9 mouse cellular contexts compared by ENCODE assay signal in the genomic region with DNA sequence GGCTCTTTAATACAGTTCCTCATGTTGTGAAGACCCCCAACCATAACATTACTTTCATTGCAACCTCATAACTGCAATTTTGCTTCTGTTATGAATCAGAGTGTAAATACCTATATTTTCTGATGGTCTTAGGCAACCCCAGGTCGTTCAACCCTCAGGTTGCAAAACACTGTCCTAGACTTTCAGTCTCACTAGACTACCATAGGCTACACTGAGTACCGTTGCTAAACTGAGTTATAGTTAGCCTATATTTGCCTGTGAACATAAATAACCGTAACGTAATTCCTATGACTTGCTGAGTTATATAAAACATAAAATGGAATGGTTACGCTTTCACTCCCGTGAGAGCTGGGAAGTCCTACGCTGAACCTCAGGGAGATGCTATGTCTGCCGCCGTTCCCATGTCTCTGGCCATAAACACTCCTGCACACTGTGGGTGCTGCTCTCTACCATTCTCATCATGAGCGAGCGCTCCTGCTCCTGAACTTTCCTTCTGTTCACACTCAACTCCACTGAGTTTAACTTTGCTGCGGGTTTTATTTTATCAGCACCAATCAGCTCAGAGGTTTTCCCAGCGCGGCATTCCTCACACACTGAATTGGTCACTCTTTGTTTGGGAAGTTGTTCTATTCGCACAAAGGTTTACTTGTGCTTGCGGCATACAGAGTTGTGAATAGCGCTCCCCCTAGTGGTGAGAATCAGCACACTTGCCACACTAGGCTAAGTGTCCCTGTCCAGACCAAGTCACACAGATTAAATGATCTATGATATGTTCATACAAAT. TPM values are rescaled to one million over a fixed set of nuclear protein-coding genes. Genes with fewer than 3 reads are reported as not detected.
DNase-seq lines count a peak whose midpoint lies in the region; ATAC-seq and TF ChIP-seq lines count a peak whose summit lies in the region.
"Had no signal": no experiment of that assay in that cellular context is flagged by ENCODE, and none has a peak within 500 bp of the region (broad histone marks: within the 10 kb centered on the region; RNA-seq: fewer than 3 reads in every experiment).

No protein-coding gene starts in this region.

- ATAC-seq in forebrain, embryonic 11.5 days (replicated peaks; ENCODE audit: low FRiP score): peak; percentile 89

- in situ Hi-C loops in ES-E14 (cut with MboI; ENCODE audit: low sequenced_read_pairs in 2 of 2, unreplicated experiment in 2 of 2): no loop called here

- intact Hi-C loops in heart, postnatal 14 days (cut with DNase I): loop anchor here (1.0 kb wide), 1 partner anchor 62 kb away; no protein-coding TSS in a partner anchor

- DNase-seq in ES-E14 (ENCODE audit: low read depth, low spot score): peak; percentile 77
- peak; percentile 53 for DNase-seq in c-Kit-negative CD71-positive TER-119-positive erythroid progenitor cells, embryonic 14.5 days (ENCODE audit: low read depth, low spot score)
- DNase-seq in forebrain, embryonic 11.5 days (ENCODE audit: low spot score): peak; percentile 91
- DNase-seq in heart, postnatal 14 days: peak; percentile 68 to 81
- DNase-seq in layer of hippocampus, adult 11-12 months (ENCODE audit: low spot score): peak; percentile 84
- peak; percentile 44 for DNase-seq in lung, adult 2 months
- peak; percentile 54 for DNase-seq in retina, adult 2 months (ENCODE audit: low read depth, low spot score)
- DNase-seq in thymus, postnatal 4 days: peak; percentile 80

- WGBS in forebrain, embryonic 11.5 days: 54% methylated on average over 17 of the region's 17 CpGs
- 50% methylated on average over 17 of the region's 17 CpGs for WGBS in lung, adult 2 months

- H3K4me3 ChIP-seq in ES-E14 (ENCODE audit: insufficient read depth in 1 of 2, low read depth in 1 of 2, low read length in 2 of 2, poor library complexity in 1 of 2, severe bottlenecking in 1 of 2): peak overlapping the region in 1 of 2 experiments; percentile 30; a peak in 1 of 4 replicates
- no peak overlapping the region for H3K4me3 ChIP-seq in forebrain, embryonic 11.5 days (ENCODE audit: low read depth, low read length)
- H3K4me3 ChIP-seq in lung, adult 2 months (replicated peaks; ENCODE audit: extremely low read depth, low read depth, low read length): no peak overlapping the region
- H3K4me3 ChIP-seq: myocyte had no signal

- no peak overlapping the region for H3K4me2 ChIP-seq in forebrain, embryonic 11.5 days (ENCODE audit: low read depth, low read length, severe bottlenecking)

- no peaks in the 10 kb centered on the region for H3K4me1 ChIP-seq in ES-E14 (ENCODE audit: control insufficient read depth in 2 of 2, insufficient read depth in 2 of 2, low read length in 2 of 2, poor library complexity in 1 of 2)
- H3K4me1 ChIP-seq in forebrain, embryonic 11.5 days (replicated peaks; ENCODE audit: control insufficient read depth, insufficient read depth, low read length): no peaks in the 10 kb centered on the region; the same call in 1 of the 2 replicates
- no peaks in the 10 kb centered on the region for H3K4me1 ChIP-seq in lung, adult 2 months (ENCODE audit: control insufficient read depth, insufficient read depth, low read length)

- no peaks in the 10 kb centered on the region for H3K27me3 ChIP-seq in forebrain, embryonic 11.5 days (ENCODE audit: control insufficient read depth, insufficient read depth, low read length)

- H3K9me3 ChIP-seq in ES-E14 (ENCODE audit: control insufficient read depth, insufficient read depth, low read depth, low read length): no peaks in the 10 kb centered on the region
- no peaks in the 10 kb centered on the region for H3K9me3 ChIP-seq in forebrain, embryonic 11.5 days (ENCODE audit: control insufficient read depth, low read length)

- 0 out of 2 replicates have a peak overlapping the region, but pooled peaks have one; percentile 3 for H3K9ac ChIP-seq in ES-E14 (ENCODE audit: insufficient read depth, low read depth, low read length, poor library complexity, severe bottlenecking)
- H3K9ac ChIP-seq in forebrain, embryonic 11.5 days (ENCODE audit: low read length): peak overlapping the region; percentile 56

- TF ChIP-seq CTCF in lung, adult 2 months (IDR thresholded peaks at IDR 0.05; ENCODE audit: insufficient read depth, low read length): peak; percentile 81

- peaks cover 6% of the 10 kb centered on the region for H3K36me3 ChIP-seq in ES-E14 (ENCODE audit: control insufficient read depth, insufficient read depth, low read length, poor library complexity, severe bottlenecking)
- peaks cover 3% of the 10 kb centered on the region; the same call in 1 of the 2 replicates for H3K36me3 ChIP-seq in forebrain, embryonic 11.5 days (ENCODE audit: control insufficient read depth, insufficient read depth, low read length)

- no peak overlapping the region for H3K27ac ChIP-seq in ES-E14 (ENCODE audit: insufficient read depth, low read depth, low read length, poor library complexity, severe bottlenecking)
- H3K27ac ChIP-seq in forebrain, embryonic 11.5 days (ENCODE audit: low read depth, low read length): peak overlapping the region; percentile 62

- no peak for TF ChIP-seq POLR2A in lung, adult 2 months (IDR thresholded peaks at IDR 0.05; ENCODE audit: borderline replicate concordance, extremely low read depth, low read depth, low read length)

TF ChIP-seq in ES-E14, 5 proteins besides CTCF, POLR2A, EP300 and RAD21:
- TF ChIP-seq MAFK (IDR thresholded peaks at IDR 0.05; ENCODE audit: insufficient read depth, low read depth, low read length) (no peak), ZC3H11A (IDR thresholded peaks at IDR 0.05; ENCODE audit: borderline replicate concordance, low read depth, low read length) (peak; percentile 16; the same call in 1 of the 2 replicates)

RNA-seq across cellular contexts. Expression of a gene that starts 13.4 kb away (rescaled TPM):
- total RNA-seq in ES-E14 (2012; rRNA removed): 11.2 and 16.4 TPM in 2 replicates
- polyA plus RNA-seq in forebrain, embryonic 11.5 days (2014; fragmentation: Nextera tagmentation; extraction: Ambion mirVana): 22.5 and 23.9 TPM in 2 replicates
- 10 to 100 TPM; 13.6 to 14.3 TPM for total RNA-seq in heart, postnatal 14 days (2021)
- 8.5 and 11.0 TPM in 2 replicates for polyA plus RNA-seq in lung, adult 2 months (2012; rRNA removed)

RNA-seq across cellular contexts. Expression of a gene that starts 19.2 kb away (rescaled TPM):
- total RNA-seq in ES-E14 (2012; rRNA removed): 5.1 and 9.2 TPM in 2 replicates
- polyA plus RNA-seq in forebrain, embryonic 11.5 days (2014; fragmentation: Nextera tagmentation; extraction: Ambion mirVana): 9.2 and 9.4 TPM in 2 replicates
- total RNA-seq in heart, postnatal 14 days (2021): 10 to 100 TPM; 20.8 to 21.1 TPM
- 5.0 and 7.7 TPM in 2 replicates for polyA plus RNA-seq in lung, adult 2 months (2012; rRNA removed)
